Mouse (Mus musculus) limb, embryonic 10.5 days (tissue): ENCODE data around the gene Cnnm2. TPM values are rescaled to one million over a fixed set of nuclear protein-coding genes. Genes with fewer than 3 reads are reported as not detected.

Experiments
- DNase-seq: peaks from one replicate; pipeline ENCODE4 v3.0.0-alpha.2; 2017; ENCODE audit warnings: low spot score
- H3K27ac ChIP-seq: fragments of 300-500 bp; sonication (generic); 2 replicates; pipeline ENCODE4 v1.5.1; 2016; ENCODE audit warnings: mild to moderate bottlenecking
- H3K27me3 ChIP-seq: fragments of 300-500 bp; sonication (generic); 2 replicates; pipeline ENCODE4 v1.6.1; 2016; ENCODE audit warnings: low read depth, mild to moderate bottlenecking; ENCODE audit not compliant: poor library complexity, severe bottlenecking
- H3K36me3 ChIP-seq: fragments of 300-500 bp; sonication (generic); 2 replicates; pipeline ENCODE4 v1.6.1; 2016; ENCODE audit warnings: mild to moderate bottlenecking, moderate library complexity
- H3K4me1 ChIP-seq: fragments of 300-500 bp; sonication (generic); 2 replicates; pipeline ENCODE4 v1.6.1; 2016
- H3K4me3 ChIP-seq: fragments of 300-500 bp; sonication (generic); 2 replicates; pipeline ENCODE4 v1.5.1; 2016; ENCODE audit warnings: mild to moderate bottlenecking, moderate library complexity
- H3K9me3 ChIP-seq: fragments of 300-500 bp; sonication (generic); replicated peaks from 2 replicates; pipeline ENCODE4 v1.6.1; 2016; ENCODE audit warnings: mild to moderate bottlenecking
- WGBS: fragments of 180-500 bp; shearing (Covaris S2); methylation state at CpG from one replicate; pipeline ENCODE4 v1.1.7; 2016; 5-methylcytosine and 5-hydroxymethylcytosine counted together
- polyA plus RNA-seq: library from polyadenylated mRNA; unstranded; fragments of >200 nt; fragmentation: Nextera tagmentation; extraction: Ambion mirVana; gene quantifications from 2 replicates; pipeline ENCODE4 v1.2.1, GENCODE M21; 2016

The Cnnm2 gene
- polyA plus RNA-seq, 1 experiment from 2014 or later = 1.6 TPM

GRCm38 (mm10) chr19:46785633-46786032 is 24.2 kb downstream of the Cnnm2 start:
- Histone ChIP-seq H3K4me1 (no peaks in the 10 kb centered on the region), H3K27me3 (no peaks in the 10 kb centered on the region), H3K4me3 (no peak overlapping the region), H3K27ac (no peak overlapping the region), H3K36me3 (no peaks in the 10 kb centered on the region), H3K9me3 (no peaks in the 10 kb centered on the region)
- 91% methylated on average over 4 of the region's 4 CpGs for whole genome bisulfite sequencing
- no peak for DNase-seq

DNA sequence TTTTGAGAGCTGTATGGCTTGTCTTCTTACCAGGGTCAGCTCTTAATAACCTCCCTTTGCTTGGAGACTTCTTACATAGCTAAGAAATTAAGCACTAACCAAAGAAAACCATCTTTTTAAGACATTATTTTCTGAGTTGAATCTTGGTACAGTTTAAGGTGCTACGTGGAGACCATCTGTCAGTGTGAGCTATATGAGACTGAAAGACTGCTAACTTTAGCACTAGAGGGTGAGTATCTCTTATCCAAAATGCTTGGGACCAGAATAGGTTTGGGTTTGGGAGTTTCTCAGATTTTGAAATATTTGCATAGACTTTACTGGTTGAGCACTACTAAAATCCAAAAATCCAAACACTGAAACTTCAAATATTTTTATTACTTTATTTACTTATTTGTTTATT is 28.4 kb downstream of the Cnnm2 start:
- H3K9me3 ChIP-seq = no peaks in the 10 kb centered on the region
- H3K4me3 ChIP-seq = no peak overlapping the region
- no peak overlapping the region for H3K27ac ChIP-seq
- H3K27me3 ChIP-seq = no peaks in the 10 kb centered on the region
- 92% methylated on average over 1 of the region's 1 CpGs for WGBS
- peaks cover 8% of the 10 kb centered on the region for H3K4me1 ChIP-seq
- no peaks in the 10 kb centered on the region for H3K36me3 ChIP-seq
- no peak for DNase-seq

GRCm38 (mm10) chr19:46791360-46791759 is 30.0 kb downstream of the Cnnm2 start:
- WGBS = 91% methylated on average over 7 of the region's 7 CpGs
- H3K27ac ChIP-seq = no peak overlapping the region
- peaks cover 8% of the 10 kb centered on the region for H3K4me1 ChIP-seq
- no peaks in the 10 kb centered on the region for H3K27me3 ChIP-seq
- no peak overlapping the region for H3K4me3 ChIP-seq
- H3K9me3 ChIP-seq = no peaks in the 10 kb centered on the region
- no peak for DNase-seq
- H3K36me3 ChIP-seq = no peaks in the 10 kb centered on the region

- Histone ChIP-seq H3K36me3 (no peaks in the 10 kb centered on the region), H3K9me3 (no peaks in the 10 kb centered on the region), H3K27me3 (no peaks in the 10 kb centered on the region), H3K4me3 (no peak overlapping the region), H3K27ac (no peak overlapping the region), H3K4me1 (peaks cover 8% of the 10 kb centered on the region)
- no peak for DNase-seq
- 69% methylated on average over 8 of the region's 8 CpGs for WGBS
These were observed 30.5 kb downstream of the Cnnm2 start for GRCm38 (mm10) chr19:46791921-46792320.

GRCm38 (mm10) chr19:46792480-46792879 is 31.1 kb downstream of the Cnnm2 start:
- no peaks in the 10 kb centered on the region for H3K27me3 ChIP-seq
- no peak for DNase-seq
- WGBS = 88% methylated on average over 3 of the region's 3 CpGs
- H3K27ac ChIP-seq = no peak overlapping the region
- H3K9me3 ChIP-seq = no peaks in the 10 kb centered on the region
- H3K36me3 ChIP-seq = no peaks in the 10 kb centered on the region
- no peak overlapping the region for H3K4me3 ChIP-seq
- peaks cover 8% of the 10 kb centered on the region for H3K4me1 ChIP-seq

- Histone ChIP-seq H3K36me3 (no peaks in the 10 kb centered on the region), H3K9me3 (no peaks in the 10 kb centered on the region), H3K4me1 (peaks cover 8% of the 10 kb centered on the region), H3K4me3 (no peak overlapping the region), H3K27me3 (no peaks in the 10 kb centered on the region), H3K27ac (no peak overlapping the region)
- 79% methylated on average over 8 of the region's 8 CpGs for WGBS
- DNase-seq = no peak
These were observed 32.8 kb downstream of the Cnnm2 start for GRCm38 (mm10) chr19:46794181-46794580.

GRCm38 (mm10) chr19:46799903-46800583 is 38.6 kb downstream of the Cnnm2 start:
- WGBS = 94% methylated on average over 4 of the region's 4 CpGs
- Histone ChIP-seq H3K9me3 (no peaks in the 10 kb centered on the region), H3K27ac (no peak overlapping the region), H3K36me3 (no peaks in the 10 kb centered on the region), H3K27me3 (no peaks in the 10 kb centered on the region), H3K4me1 (no peaks in the 10 kb centered on the region), H3K4me3 (no peak overlapping the region)
- no peak for DNase-seq

- no peak for DNase-seq
- no peaks in the 10 kb centered on the region for H3K27me3 ChIP-seq
- no peaks in the 10 kb centered on the region for H3K36me3 ChIP-seq
- no peaks in the 10 kb centered on the region for H3K9me3 ChIP-seq
- no peak overlapping the region for H3K27ac ChIP-seq
- no peak overlapping the region for H3K4me3 ChIP-seq
- no peaks in the 10 kb centered on the region for H3K4me1 ChIP-seq
- 91% methylated on average over 7 of the region's 7 CpGs for WGBS
These were observed 40.1 kb downstream of the Cnnm2 start for GRCm38 (mm10) chr19:46801492-46801891.

DNA sequence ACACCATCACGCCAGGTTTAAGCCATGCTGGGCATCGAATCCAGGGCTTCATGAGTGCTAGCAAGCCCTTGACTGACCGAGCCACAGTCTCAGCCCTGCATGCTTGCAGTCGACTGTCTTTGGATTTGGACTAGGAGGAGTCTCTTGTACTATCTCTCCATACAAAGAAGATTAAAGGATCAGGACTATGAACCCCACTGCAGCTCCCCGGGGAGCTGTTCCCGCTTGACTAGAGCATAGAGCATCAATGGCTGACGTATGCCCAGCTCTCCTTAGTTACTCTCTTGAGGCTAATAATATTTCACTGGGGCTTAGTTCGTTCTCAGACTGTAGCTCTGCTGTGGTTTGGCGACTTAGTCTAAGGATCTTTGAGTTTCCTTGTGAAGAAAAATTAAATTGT is 40.9 kb downstream of the Cnnm2 start:
- H3K4me3 ChIP-seq = no peak overlapping the region
- H3K36me3 ChIP-seq = no peaks in the 10 kb centered on the region
- no peaks in the 10 kb centered on the region for H3K4me1 ChIP-seq
- no peaks in the 10 kb centered on the region for H3K9me3 ChIP-seq
- H3K27me3 ChIP-seq = no peaks in the 10 kb centered on the region
- 87% methylated on average over 9 of the region's 9 CpGs for WGBS
- no peak overlapping the region for H3K27ac ChIP-seq
- no peak for DNase-seq

GRCm38 (mm10) chr19:46803732-46804131 is 42.3 kb downstream of the Cnnm2 start:
- 79% methylated on average over 2 of the region's 2 CpGs for WGBS
- H3K9me3 ChIP-seq = no peaks in the 10 kb centered on the region
- no peaks in the 10 kb centered on the region for H3K4me1 ChIP-seq
- no peak for DNase-seq
- no peaks in the 10 kb centered on the region for H3K27me3 ChIP-seq
- H3K36me3 ChIP-seq = no peaks in the 10 kb centered on the region
- no peak overlapping the region for H3K27ac ChIP-seq
- H3K4me3 ChIP-seq = no peak overlapping the region

- WGBS = 93% methylated on average over 6 of the region's 6 CpGs
These were observed 43.4 kb downstream of the Cnnm2 start for GRCm38 (mm10) chr19:46804751-46805150.

GRCm38 (mm10) chr19:46805933-46806688 is 44.7 kb downstream of the Cnnm2 start:
- Histone ChIP-seq H3K27ac (no peak overlapping the region), H3K4me1 (no peaks in the 10 kb centered on the region), H3K4me3 (no peak overlapping the region), H3K36me3 (no peaks in the 10 kb centered on the region), H3K27me3 (no peaks in the 10 kb centered on the region), H3K9me3 (no peaks in the 10 kb centered on the region)
- WGBS = 76% methylated on average over 9 of the region's 9 CpGs
- DNase-seq = no peak

More at GRCm38 (mm10) chr19:46804751-46805150, 43.4 kb downstream of the Cnnm2 start:
- Histone ChIP-seq H3K9me3 (no peaks in the 10 kb centered on the region), H3K27ac (no peak overlapping the region), H3K36me3 (no peaks in the 10 kb centered on the region), H3K4me3 (no peak overlapping the region), H3K27me3 (no peaks in the 10 kb centered on the region), H3K4me1 (no peaks in the 10 kb centered on the region)
- no peak for DNase-seq

- no peaks in the 10 kb centered on the region for H3K27me3 ChIP-seq
- H3K27ac ChIP-seq = no peak overlapping the region
- no peak overlapping the region for H3K4me3 ChIP-seq
- DNase-seq = no peak
- no peaks in the 10 kb centered on the region for H3K9me3 ChIP-seq
- 91% methylated on average over 5 of the region's 5 CpGs for WGBS
- H3K36me3 ChIP-seq = no peaks in the 10 kb centered on the region
- no peaks in the 10 kb centered on the region for H3K4me1 ChIP-seq
These were observed 46.9 kb downstream of the Cnnm2 start for GRCm38 (mm10) chr19:46808261-46808660.
